Mouse (Mus musculus) C2C12 (cell line): ENCODE measurements at regions not wholly inside any gene's neighbourhood (a gene's known extent, or its start where the extent isn't known, plus 50 kb on each side); places are given as distances from the start of the nearest gene placed in this dataset.

Source experiments
- H3K27me3 ChIP-seq: one replicate; pipeline ENCODE4 v1.6.1; 2011; ENCODE audit not compliant: control insufficient read depth, insufficient read depth, insufficient read length
- H3K36me3 ChIP-seq: one replicate; pipeline ENCODE4 v1.6.1; 2011; ENCODE audit not compliant: control insufficient read depth, insufficient read depth
- H3K4me3 ChIP-seq: one replicate; pipeline ENCODE4 v1.5.1; 2011; ENCODE audit warnings: mild to moderate bottlenecking, control low read depth; ENCODE audit not compliant: poor library complexity, insufficient read depth, severe bottlenecking
- H3K79me2 ChIP-seq: one replicate; pipeline ENCODE4 v1.6.1; 2011; ENCODE audit not compliant: control insufficient read depth, insufficient read depth
- H3K79me3 ChIP-seq: one replicate; pipeline ENCODE4 v1.6.1; 2011; ENCODE audit warnings: low read depth, control low read depth
- H3ac ChIP-seq: one replicate; pipeline ENCODE3; 2011; ENCODE audit warnings: low read depth; ENCODE audit not compliant: control insufficient read depth, insufficient read length
- CEBPB ChIP-seq: IDR thresholded peaks from one replicate; pipeline ENCODE4 v1.6.1; 2011; ENCODE audit warnings: low read depth, mild to moderate bottlenecking, control low read depth, moderate library complexity
- CTCF ChIP-seq: IDR thresholded peaks from one replicate; pipeline ENCODE4 v1.5.1; 2011; ENCODE audit not compliant: control insufficient read depth, insufficient read depth, insufficient read length
- FOSL1 ChIP-seq: IDR thresholded peaks from one replicate; pipeline ENCODE4 v1.8.0; 2011; ENCODE audit warnings: mild to moderate bottlenecking, low read length; ENCODE audit not compliant: poor library complexity, insufficient read depth, severe bottlenecking
- MAX ChIP-seq: IDR thresholded peaks from one replicate; pipeline ENCODE4 v1.6.1; 2011; ENCODE audit warnings: mild to moderate bottlenecking, control low read depth
- MYOD1 ChIP-seq: IDR thresholded peaks from one replicate; pipeline ENCODE4 v1.6.1; 2011; ENCODE audit warnings: low read depth; ENCODE audit not compliant: control insufficient read depth, insufficient read length
- MYOG ChIP-seq: IDR thresholded peaks from one replicate; pipeline ENCODE4 v1.6.1; 2011; ENCODE audit not compliant: control insufficient read depth, insufficient read length; ENCODE audit errors: extremely low read depth
- USF1 ChIP-seq: IDR thresholded peaks from one replicate; pipeline ENCODE4 v1.6.1; 2011; ENCODE audit warnings: low read depth, mild to moderate bottlenecking, control low read depth, moderate library complexity

GRCm38 (mm10) chr16:29934649-29935048 lies 129.5 kb upstream of the Hes1 start:
- no peaks in the 10 kb centered on the region for H3K79me2 ChIP-seq
- H3K79me3 ChIP-seq, result no peaks in the 10 kb centered on the region
- no peak overlapping the region for H3ac ChIP-seq
- no peak overlapping the region for H3K4me3 ChIP-seq
- TF ChIP-seq USF1, result no peak
- no peak for TF ChIP-seq CEBPB
- TF ChIP-seq MYOD1, result no peak
- TF ChIP-seq MAX, result no peak
- no peak for TF ChIP-seq CTCF
- no peak for TF ChIP-seq MYOG
- no peak for TF ChIP-seq FOSL1
- no peaks in the 10 kb centered on the region for H3K36me3 ChIP-seq
- no peaks in the 10 kb centered on the region for H3K27me3 ChIP-seq

- no peak overlapping the region for H3K4me3 ChIP-seq
- no peak for TF ChIP-seq MYOG
- no peak for TF ChIP-seq MYOD1
- TF ChIP-seq CEBPB, result no peak
- H3K27me3 ChIP-seq, result no peaks in the 10 kb centered on the region
- H3K36me3 ChIP-seq, result no peaks in the 10 kb centered on the region
- H3K79me3 ChIP-seq, result no peaks in the 10 kb centered on the region
- H3K79me2 ChIP-seq, result no peaks in the 10 kb centered on the region
- no peak overlapping the region for H3ac ChIP-seq
These were observed 125.5 kb upstream of the Hes1 start for GRCm38 (mm10) chr16:29938700-29939099.

GRCm38 (mm10) chr16:29939331-29939850 lies 124.8 kb upstream of the Hes1 start:
- Histone ChIP-seq H3K27me3 (no peaks in the 10 kb centered on the region), H3ac (no peak overlapping the region), H3K36me3 (no peaks in the 10 kb centered on the region), H3K4me3 (no peak overlapping the region), H3K79me3 (no peaks in the 10 kb centered on the region), H3K79me2 (no peaks in the 10 kb centered on the region)
- no peak for TF ChIP-seq CTCF
- TF ChIP-seq FOSL1, result no peak
- TF ChIP-seq MYOG, result no peak
- TF ChIP-seq CEBPB, result no peak
- no peak for TF ChIP-seq MAX

GRCm38 (mm10) chr16:29939869-29940707 lies 124.1 kb upstream of the Hes1 start:
- TF ChIP-seq MYOG (no peak), MYOD1 (no peak), FOSL1 (no peak), USF1 (no peak), MAX (no peak), CTCF (no peak), CEBPB (no peak)
- Histone ChIP-seq H3K79me2 (no peaks in the 10 kb centered on the region), H3K79me3 (no peaks in the 10 kb centered on the region), H3ac (no peak overlapping the region), H3K36me3 (no peaks in the 10 kb centered on the region), H3K4me3 (no peak overlapping the region), H3K27me3 (no peaks in the 10 kb centered on the region)

- Histone ChIP-seq H3K79me2 (no peaks in the 10 kb centered on the region), H3K4me3 (no peak overlapping the region), H3K36me3 (no peaks in the 10 kb centered on the region), H3ac (no peak overlapping the region), H3K27me3 (no peaks in the 10 kb centered on the region), H3K79me3 (no peaks in the 10 kb centered on the region)
- TF ChIP-seq MAX, result no peak
- no peak for TF ChIP-seq CEBPB
- TF ChIP-seq MYOD1, result no peak
- TF ChIP-seq MYOG, result no peak
- TF ChIP-seq CTCF, result no peak
- no peak for TF ChIP-seq FOSL1
- TF ChIP-seq USF1, result no peak
These were observed 122.1 kb upstream of the Hes1 start for GRCm38 (mm10) chr16:29942111-29942510.
